Mouse (Mus musculus): ENCODE measurements around the gene Cckbr.

The Cckbr gene

GRCm38 (mm10) chr7:105497881-105498280, 72.3 kb downstream of the Cckbr start:
- DNase-seq (ENCODE audit: low spot score): no peak

- no peak for DNase-seq (ENCODE audit: low spot score)
These were observed 73.4 kb downstream of the Cckbr start for GRCm38 (mm10) chr7:105498854-105499492.

- DNase-seq (ENCODE audit: low spot score): no peak
These were observed 74.1 kb downstream of the Cckbr start for GRCm38 (mm10) chr7:105499676-105500075.

GRCm38 (mm10) chr7:105501984-105502383, 76.5 kb downstream of the Cckbr start:
- no peak for DNase-seq (ENCODE audit: low spot score)

GRCm38 (mm10) chr7:105507257-105507656, 81.7 kb downstream of the Cckbr start:
- no peak for DNase-seq (ENCODE audit: low spot score)

GRCm38 (mm10) chr7:105510143-105510542, 84.6 kb downstream of the Cckbr start:
- no peak for DNase-seq (ENCODE audit: low spot score)

GRCm38 (mm10) chr7:105513845-105514291, 88.3 kb downstream of the Cckbr start:
- no peak for DNase-seq (ENCODE audit: low spot score)

- no peak for DNase-seq (ENCODE audit: low spot score)
These were observed 89.0 kb downstream of the Cckbr start for GRCm38 (mm10) chr7:105514561-105514960.

GRCm38 (mm10) chr7:105515178-105515577, 89.6 kb downstream of the Cckbr start:
- peak; percentile 53 for DNase-seq (ENCODE audit: low spot score)

GRCm38 (mm10) chr7:105516669-105517360, 91.3 kb downstream of the Cckbr start:
- DNase-seq (ENCODE audit: low spot score): no peak

GRCm38 (mm10) chr7:105519336-105519735, 93.8 kb downstream of the Cckbr start:
- no peak for DNase-seq (ENCODE audit: low spot score)

- no peak for DNase-seq (ENCODE audit: low spot score)
These were observed 94.2 kb downstream of the Cckbr start for GRCm38 (mm10) chr7:105519771-105520170.

- DNase-seq (ENCODE audit: low spot score): peak; percentile 25
These were observed 94.7 kb downstream of the Cckbr start for GRCm38 (mm10) chr7:105520201-105520600.
